In genomic region chr12:80331634-80332033, GRCm38 (mm10) we compare ENCODE assay signal across 10 mouse cellular contexts.
A peak's percentile ranks its signal among the peaks of the same experiment; 100 is the strongest.
DNase-seq lines count a peak whose midpoint lies in the region; ATAC-seq and TF ChIP-seq lines count a peak whose summit lies in the region.
"Had no signal": no experiment of that assay in that cellular context is flagged by ENCODE, and none has a peak within 500 bp of the region (broad histone marks: within the 10 kb centered on the region; RNA-seq: fewer than 3 reads in every experiment).

No protein-coding gene starts in this region.

- no peak for TF ChIP-seq CTCF in midbrain, postnatal 0 days (IDR thresholded peaks at IDR 0.05)

- H3K27me3 ChIP-seq in midbrain, embryonic 10.5 days (ENCODE audit: low read depth, poor library complexity, severe bottlenecking) = no peaks in the 10 kb centered on the region
- no peaks in the 10 kb centered on the region for H3K27me3 ChIP-seq in midbrain, postnatal 0 days (ENCODE audit: insufficient read depth, low read length)
- H3K27me3 ChIP-seq: embryonic facial prominence, embryonic 15.5 days had no signal

- DNase-seq in midbrain, embryonic 10.5 days (ENCODE audit: low spot score) = no peak
- no peak for DNase-seq in midbrain, postnatal 0 days (ENCODE audit: low spot score)
- DNase-seq in lung, postnatal 36 days = peak; percentile 61
- DNase-seq in thymus, postnatal 25 days = peak; percentile 39
- DNase-seq in neural tube, embryonic 10.5 days (ENCODE audit: extremely low spot score, low spot score) = no peak
- no peak for DNase-seq in left cerebral cortex, adult 18-20 months (ENCODE audit: low spot score in 2 of 2)
- DNase-seq: adrenal gland, postnatal 25 days had no signal

- H3K27ac ChIP-seq in midbrain, embryonic 10.5 days (replicated peaks) = peak overlapping the region; percentile 23; the same call in 1 of the 2 replicates
- no peak overlapping the region for H3K27ac ChIP-seq in midbrain, postnatal 0 days (ENCODE audit: low read depth, low read length)
- H3K27ac ChIP-seq: embryonic facial prominence, embryonic 15.5 days had no signal

- no peak for ATAC-seq in midbrain, postnatal 0 days (ENCODE audit: low FRiP score)
- peak; percentile 74 for ATAC-seq in granulocyte monocyte progenitor cell, adult 5-6 weeks (replicated peaks; ENCODE audit: poor library complexity, severe bottlenecking)
- ATAC-seq in cerebellum, adult (ENCODE audit: insufficient number of reproducible peaks, low FRiP score, low TSS enrichment) = no peak

- peaks cover 33% of the 10 kb centered on the region for H3K4me1 ChIP-seq in midbrain, embryonic 10.5 days
- H3K4me1 ChIP-seq in midbrain, postnatal 0 days (ENCODE audit: insufficient read depth, low read length) = no peaks in the 10 kb centered on the region
- H3K4me1 ChIP-seq: embryonic facial prominence, embryonic 15.5 days had no signal

- H3K9me3 ChIP-seq in midbrain, embryonic 10.5 days (replicated peaks) = no peaks in the 10 kb centered on the region
- H3K9me3 ChIP-seq in midbrain, postnatal 0 days (ENCODE audit: low read length) = no peaks in the 10 kb centered on the region
- H3K9me3 ChIP-seq: embryonic facial prominence, embryonic 15.5 days had no signal

- no peak overlapping the region for H3K4me3 ChIP-seq in midbrain, embryonic 10.5 days
- no peak overlapping the region for H3K4me3 ChIP-seq in midbrain, postnatal 0 days (ENCODE audit: low read depth, low read length)
- H3K4me3 ChIP-seq: embryonic facial prominence, embryonic 15.5 days had no signal

- H3K36me3 ChIP-seq in midbrain, embryonic 10.5 days = peaks cover 17% of the 10 kb centered on the region
- H3K36me3 ChIP-seq in midbrain, postnatal 0 days (ENCODE audit: insufficient read depth, low read length) = 0 out of 2 replicates have a peak, but pooled peaks cover 3% of the 10 kb centered on the region

- H3K9ac ChIP-seq in midbrain, postnatal 0 days (replicated peaks; ENCODE audit: low read length, poor library complexity, severe bottlenecking) = no peak overlapping the region
- H3K9ac ChIP-seq: embryonic facial prominence, embryonic 15.5 days had no signal

- H3K4me2 ChIP-seq in midbrain, postnatal 0 days (ENCODE audit: low read depth, low read length, poor library complexity, severe bottlenecking) = no peak overlapping the region
- H3K4me2 ChIP-seq: embryonic facial prominence, embryonic 15.5 days had no signal

- WGBS in midbrain, embryonic 10.5 days = 30% methylated on average over 2 of the region's 2 CpGs
- WGBS in midbrain, postnatal 0 days = 25% methylated on average over 2 of the region's 2 CpGs

Comparison
In these comparisons a context has a peak if more than half of its experiments do, and no peak if none do; other contexts are left out.
1. DNase-seq: peak in lung, postnatal 36 days (single experiment) and thymus, postnatal 25 days (single experiment); none in midbrain, embryonic 10.5 days (single experiment), midbrain, postnatal 0 days (single experiment), neural tube, embryonic 10.5 days (single experiment) and left cerebral cortex, adult 18-20 months (0 of 2).